Mouse (Mus musculus) liver, embryonic 16.5 days (tissue): Measurements from ENCODE around the gene Chrna7. TPM values are rescaled to one million over a fixed set of nuclear protein-coding genes. Genes with fewer than 3 reads are reported as not detected.

Experiments used
- ATAC-seq: fragments of 200-750 bp; cut with Nextera tagmentation; 2 replicates; pipeline ENCODE4 v1.8.0; 2017; ENCODE audit warnings: low read depth, mild to moderate bottlenecking, moderate number of reproducible peaks, moderate library complexity
- H3K27ac ChIP-seq: fragments of 300-500 bp; sonication (generic); 2 replicates; pipeline ENCODE4 v1.5.1; 2014; ENCODE audit warnings: mild to moderate bottlenecking, low read length
- H3K27me3 ChIP-seq: fragments of 300-500 bp; sonication (generic); 2 replicates; pipeline ENCODE4 v1.6.1; 2014; ENCODE audit warnings: low read depth, low read length, mixed read lengths; ENCODE audit not compliant: control insufficient read depth, insufficient read depth
- H3K36me3 ChIP-seq: fragments of 300-500 bp; sonication (generic); 2 replicates; pipeline ENCODE4 v1.6.1; 2014; ENCODE audit warnings: mild to moderate bottlenecking; ENCODE audit not compliant: control insufficient read depth, insufficient read depth
- H3K4me1 ChIP-seq: fragments of 300-500 bp; sonication (generic); 2 replicates; pipeline ENCODE4 v1.6.1; 2014; ENCODE audit warnings: low read depth, low read length, mixed read lengths; ENCODE audit not compliant: control insufficient read depth
- H3K4me2 ChIP-seq: fragments of 300-500 bp; sonication (generic); 2 replicates; pipeline ENCODE4 v1.6.1; 2014; ENCODE audit warnings: low read depth, low read length, mixed read lengths
- H3K4me3 ChIP-seq: fragments of 300-500 bp; sonication (generic); 2 replicates; pipeline ENCODE4 v1.5.1; 2014; ENCODE audit warnings: low read depth, mild to moderate bottlenecking, low read length
- H3K9ac ChIP-seq: fragments of 300-500 bp; sonication (generic); 2 replicates; pipeline ENCODE4 v1.6.1; 2014; ENCODE audit warnings: low read depth, low read length
- H3K9me3 ChIP-seq: fragments of 300-500 bp; sonication (generic); replicated peaks from 2 replicates; pipeline ENCODE4 v1.6.1; 2016; ENCODE audit warnings: low read length; ENCODE audit not compliant: control insufficient read depth
- WGBS: fragments of 180-500 bp; shearing (Covaris S2); extraction: QIAGEN DNeasy Blood & Tissue Kit; methylation state at CpG from one replicate; pipeline ENCODE4 v1.1.7; 2014; ENCODE audit not compliant: insufficient replicate concordance; 5-methylcytosine and 5-hydroxymethylcytosine counted together
- polyA plus RNA-seq: library from polyadenylated mRNA; unstranded; fragments of >200 nt; fragmentation: Nextera tagmentation; extraction: Ambion mirVana; gene quantifications from 2 replicates; pipeline ENCODE4 v1.2.1, GENCODE M21; 2015

The Chrna7 gene
- polyA plus RNA-seq, 1 experiment from 2014 or later, result not detected

DNA sequence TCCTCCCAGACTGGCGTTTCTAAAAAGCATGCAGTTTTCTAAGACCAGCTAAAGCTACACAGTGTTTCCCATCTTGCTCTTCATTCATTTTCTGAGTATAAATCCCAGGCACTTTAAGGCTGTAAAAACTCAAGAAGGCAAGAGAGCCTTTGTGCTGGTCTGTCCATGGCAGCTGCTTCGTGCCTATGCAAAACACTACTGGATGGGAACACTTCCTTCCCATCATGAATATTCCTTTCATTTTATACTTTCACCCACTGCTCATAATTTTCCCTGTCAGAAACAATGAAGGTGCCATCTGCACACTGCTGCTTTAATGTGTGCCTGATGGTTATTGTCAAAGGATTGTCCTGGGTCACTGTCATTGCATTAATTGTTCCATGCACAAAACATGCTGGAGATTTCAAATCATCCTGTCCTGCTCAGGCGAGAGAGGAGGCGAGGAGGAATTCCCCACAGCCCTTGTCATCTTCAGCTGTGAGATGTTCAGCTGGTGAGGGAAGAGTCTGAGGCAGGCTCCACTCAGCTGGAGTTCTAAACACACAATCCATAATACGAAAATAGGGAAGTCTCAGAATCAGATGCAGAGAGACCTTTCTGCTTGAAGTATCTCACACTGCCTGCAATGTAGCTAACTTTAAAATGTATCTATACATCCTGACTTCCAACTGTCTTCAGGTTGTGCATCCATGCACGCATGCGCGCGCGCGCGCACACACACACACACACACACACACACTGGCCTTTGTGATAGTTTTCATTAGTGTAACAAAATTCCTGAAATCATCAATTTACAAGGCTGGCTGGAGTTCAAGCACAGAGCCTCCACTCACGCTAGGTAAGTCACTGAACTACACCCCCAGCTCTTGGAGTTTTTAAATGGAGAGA, 22.5 kb downstream of the Chrna7 start:
- ATAC-seq, result no peak
- no peak overlapping the region for H3K27ac ChIP-seq
- H3K4me2 ChIP-seq, result no peak overlapping the region
- H3K36me3 ChIP-seq, result no peaks in the 10 kb centered on the region
- H3K4me1 ChIP-seq, result no peaks in the 10 kb centered on the region
- H3K9ac ChIP-seq, result no peak overlapping the region
- H3K4me3 ChIP-seq, result no peak overlapping the region
- no peaks in the 10 kb centered on the region for H3K9me3 ChIP-seq
- H3K27me3 ChIP-seq, result no peaks in the 10 kb centered on the region
- 69% methylated on average over 13 of the region's 13 CpGs for WGBS

- H3K9ac ChIP-seq, result no peak overlapping the region
- H3K27ac ChIP-seq, result no peak overlapping the region
- no peaks in the 10 kb centered on the region for H3K36me3 ChIP-seq
- WGBS, result 42% methylated on average over 3 of the region's 3 CpGs
- ATAC-seq, result no peak
- no peaks in the 10 kb centered on the region; the same call in 1 of the 2 replicates for H3K9me3 ChIP-seq
- no peak overlapping the region for H3K4me2 ChIP-seq
- no peaks in the 10 kb centered on the region for H3K4me1 ChIP-seq
- H3K4me3 ChIP-seq, result no peak overlapping the region
- H3K27me3 ChIP-seq, result no peaks in the 10 kb centered on the region
Measured at GRCm38 (mm10) chr7:63170063-63170787, 42.1 kb downstream of the Chrna7 start.

GRCm38 (mm10) chr7:63164617-63165016, 47.8 kb downstream of the Chrna7 start:
- H3K27me3 ChIP-seq, result no peaks in the 10 kb centered on the region
- no peak overlapping the region for H3K9ac ChIP-seq
- H3K4me2 ChIP-seq, result no peak overlapping the region
- ATAC-seq, result no peak
- H3K9me3 ChIP-seq, result no peaks in the 10 kb centered on the region
- H3K4me3 ChIP-seq, result no peak overlapping the region
- 66% methylated on average over 3 of the region's 3 CpGs for WGBS
- no peaks in the 10 kb centered on the region for H3K4me1 ChIP-seq
- no peaks in the 10 kb centered on the region for H3K36me3 ChIP-seq
- H3K27ac ChIP-seq, result no peak overlapping the region

- H3K36me3 ChIP-seq, result no peaks in the 10 kb centered on the region
- no peak for ATAC-seq
- no peak overlapping the region for H3K9ac ChIP-seq
- WGBS, result 55% methylated on average over 7 of the region's 7 CpGs
- no peaks in the 10 kb centered on the region for H3K9me3 ChIP-seq
- no peaks in the 10 kb centered on the region for H3K4me1 ChIP-seq
- no peak overlapping the region for H3K4me3 ChIP-seq
- H3K27me3 ChIP-seq, result no peaks in the 10 kb centered on the region
- H3K27ac ChIP-seq, result no peak overlapping the region
- no peak overlapping the region for H3K4me2 ChIP-seq
Measured at GRCm38 (mm10) chr7:63162272-63162864, 50.0 kb downstream of the Chrna7 start.

DNA sequence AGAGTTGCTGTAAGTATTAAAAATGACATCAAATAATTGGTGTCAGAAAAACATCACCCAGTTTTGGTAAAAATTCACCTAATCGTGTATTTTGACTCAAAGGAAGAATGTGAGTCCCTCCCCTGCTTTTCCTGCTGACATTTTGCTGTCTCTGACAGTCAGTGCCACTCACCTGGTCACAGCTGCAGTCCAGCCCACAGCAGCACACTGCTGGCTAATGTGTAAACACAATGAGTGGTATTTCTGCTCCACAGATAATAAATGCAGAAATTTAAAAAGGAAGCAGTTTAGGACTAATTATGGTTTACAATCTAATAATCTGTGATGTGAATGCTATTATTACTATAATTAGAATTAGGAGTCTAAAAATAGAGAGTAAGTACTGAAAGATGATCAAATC, 59.1 kb downstream of the Chrna7 start:
- H3K4me1 ChIP-seq, result no peaks in the 10 kb centered on the region
- no peaks in the 10 kb centered on the region for H3K9me3 ChIP-seq
- H3K4me2 ChIP-seq, result no peak overlapping the region
- H3K9ac ChIP-seq, result no peak overlapping the region
- H3K36me3 ChIP-seq, result no peaks in the 10 kb centered on the region
- no peaks in the 10 kb centered on the region for H3K27me3 ChIP-seq
- H3K27ac ChIP-seq, result no peak overlapping the region
- no peak for ATAC-seq
- H3K4me3 ChIP-seq, result no peak overlapping the region
- WGBS, result 33% methylated on average over 1 of the region's 1 CpGs

DNA sequence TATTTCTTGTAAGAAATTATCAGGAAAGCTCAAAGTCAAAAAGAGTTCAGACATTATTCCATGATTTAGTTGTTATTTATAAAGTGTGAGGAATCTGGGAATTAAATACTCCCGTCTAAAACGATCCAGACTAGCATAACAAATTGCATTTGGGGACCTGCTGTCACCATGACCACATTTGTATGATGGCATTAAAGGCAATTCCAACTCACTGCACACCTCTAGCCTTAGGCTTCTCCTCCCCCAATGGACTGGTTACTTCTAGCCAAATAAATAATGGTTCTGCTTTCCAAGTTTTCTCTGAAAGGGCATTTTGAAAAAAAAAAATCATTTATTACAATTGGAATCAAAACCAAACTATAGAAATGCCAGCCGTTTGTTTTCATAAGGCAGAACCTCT, 63.6 kb downstream of the Chrna7 start:
- no peak for ATAC-seq
- Histone ChIP-seq H3K27me3 (no peaks in the 10 kb centered on the region), H3K4me2 (no peak overlapping the region), H3K36me3 (no peaks in the 10 kb centered on the region), H3K9ac (no peak overlapping the region), H3K27ac (no peak overlapping the region), H3K9me3 (no peaks in the 10 kb centered on the region), H3K4me1 (no peaks in the 10 kb centered on the region), H3K4me3 (no peak overlapping the region)
- WGBS, result 51% methylated on average over 3 of the region's 3 CpGs

DNA sequence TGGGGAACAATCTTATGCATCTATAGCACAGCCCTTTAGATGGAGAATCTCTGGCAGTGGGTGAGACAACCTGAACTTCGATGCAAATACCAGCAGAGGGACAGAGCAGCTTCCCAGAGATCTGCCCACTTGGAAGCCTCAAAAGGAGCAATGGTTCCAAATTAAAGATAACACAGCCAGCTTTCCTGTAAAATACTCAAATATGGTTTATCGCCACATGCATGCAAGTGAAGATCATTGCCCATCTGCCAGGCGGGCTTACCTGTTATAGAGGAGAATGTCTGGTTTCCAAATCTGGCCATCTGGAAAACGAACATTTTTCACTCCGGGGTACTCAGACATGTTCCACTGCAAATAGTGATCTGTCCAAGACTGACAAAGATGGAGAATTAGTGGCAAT, 64.0 kb downstream of the Chrna7 start:
- H3K4me1 ChIP-seq, result no peaks in the 10 kb centered on the region
- no peak overlapping the region for H3K4me3 ChIP-seq
- H3K9me3 ChIP-seq, result no peaks in the 10 kb centered on the region
- no peak overlapping the region for H3K27ac ChIP-seq
- H3K36me3 ChIP-seq, result no peaks in the 10 kb centered on the region
- no peak overlapping the region for H3K4me2 ChIP-seq
- no peak for ATAC-seq
- H3K9ac ChIP-seq, result no peak overlapping the region
- 60% methylated on average over 5 of the region's 5 CpGs for WGBS
- no peaks in the 10 kb centered on the region for H3K27me3 ChIP-seq

DNA sequence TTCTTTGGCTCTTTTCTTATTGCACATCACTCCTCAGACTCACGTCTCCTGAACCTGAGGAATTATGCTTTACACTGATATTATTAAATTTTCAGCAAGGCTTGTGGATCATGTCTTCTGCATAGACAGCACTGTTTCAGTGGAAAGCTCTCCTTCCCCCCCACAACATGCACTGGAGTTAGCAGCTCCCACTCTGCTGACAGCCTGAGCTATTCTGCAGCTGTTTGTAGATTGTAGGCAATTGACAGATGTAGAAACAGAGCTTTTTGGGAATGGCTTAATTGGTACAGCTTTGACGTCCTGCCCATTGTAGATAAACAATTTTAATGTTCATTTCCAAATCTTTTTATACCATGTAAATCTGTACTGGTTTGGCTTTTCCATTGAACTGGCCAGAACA, 89.8 kb downstream of the Chrna7 start:
- Histone ChIP-seq H3K4me1 (no peaks in the 10 kb centered on the region), H3K4me3 (no peak overlapping the region), H3K27ac (no peak overlapping the region), H3K9me3 (no peaks in the 10 kb centered on the region), H3K36me3 (no peaks in the 10 kb centered on the region), H3K4me2 (no peak overlapping the region), H3K27me3 (no peaks in the 10 kb centered on the region), H3K9ac (no peak overlapping the region)
- ATAC-seq, result no peak
- 41% methylated on average over 2 of the region's 2 CpGs for WGBS

GRCm38 (mm10) chr7:63113671-63114070, 98.7 kb downstream of the Chrna7 start:
- no peak overlapping the region for H3K9ac ChIP-seq
- 21% methylated on average over 2 of the region's 2 CpGs for WGBS
- H3K27ac ChIP-seq, result no peak overlapping the region
- ATAC-seq, result no peak
- no peaks in the 10 kb centered on the region for H3K4me1 ChIP-seq
- H3K4me2 ChIP-seq, result no peak overlapping the region
- no peaks in the 10 kb centered on the region for H3K27me3 ChIP-seq
- H3K36me3 ChIP-seq, result no peaks in the 10 kb centered on the region
- H3K4me3 ChIP-seq, result no peak overlapping the region
- H3K9me3 ChIP-seq, result no peaks in the 10 kb centered on the region
